Mouse (Mus musculus): ENCODE measurements around the gene Slco4c1. TPM values are rescaled to one million over a fixed set of nuclear protein-coding genes. Genes with fewer than 3 reads are reported as not detected.

The Slco4c1 gene
- polyA plus RNA-seq, 2 experiments from 2014 or later: not detected

DNA sequence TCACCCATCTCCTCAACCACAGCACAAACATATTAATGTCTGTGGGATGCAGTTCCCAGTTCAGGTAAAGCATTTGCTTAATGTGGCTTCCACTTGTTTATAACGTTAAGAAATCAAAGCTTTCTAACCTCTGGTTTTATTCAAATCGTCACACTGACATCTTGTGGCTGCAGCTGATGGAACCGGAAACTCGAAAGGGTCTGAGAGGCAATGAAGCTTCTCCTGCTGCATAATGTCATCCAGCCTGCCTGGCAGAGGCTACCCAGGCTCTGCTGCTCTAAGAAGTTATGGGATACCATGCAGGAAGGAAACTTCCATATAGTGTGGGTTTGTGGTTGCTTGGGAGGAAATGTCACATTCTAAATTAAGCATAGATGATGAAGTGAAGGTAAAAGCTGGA, 103.7 kb downstream of the Slco4c1 start:
- no peak for ATAC-seq

DNA sequence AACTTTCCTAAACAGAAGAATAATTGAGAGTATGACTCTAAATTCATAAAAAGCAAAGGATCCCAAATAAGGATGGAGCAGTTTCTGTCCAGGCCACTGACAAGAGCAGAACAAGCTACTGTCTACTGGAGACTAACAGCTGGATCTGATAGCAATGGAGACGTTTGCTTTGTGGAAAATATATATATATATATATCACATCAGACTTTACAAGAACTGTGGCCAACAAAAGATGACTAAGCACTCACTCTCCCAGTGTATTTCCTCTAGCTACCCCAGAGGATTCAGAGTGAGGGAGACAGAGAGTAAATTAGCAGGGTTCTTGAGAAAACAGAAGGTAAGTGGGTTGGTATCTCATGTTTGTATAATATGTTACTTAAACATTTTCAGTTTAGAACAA, 105.4 kb downstream of the Slco4c1 start:
- no peak for ATAC-seq

All from CD4-positive, CD25-positive, alpha-beta regulatory T cell, adult 4 months (primary cell).